Mouse (Mus musculus): ENCODE results near the gene Bace1.

GRCm38 (mm10) chr9:45845541-45845940 lies 7.2 kb downstream of the Bace1 start:
- TF ChIP-seq POLR2A (IDR thresholded peaks at IDR 0.05; ENCODE audit: low read depth, low read length) = no peak
- no peak for TF ChIP-seq CTCF (IDR thresholded peaks at IDR 0.05; ENCODE audit: borderline replicate concordance, insufficient read depth, low read length)
